Mouse (Mus musculus) left cerebral cortex, postnatal 10 days (tissue): ENCODE data around the gene Krt5. TPM values are rescaled to one million over a fixed set of nuclear protein-coding genes. Genes with fewer than 3 reads are reported as not detected.

ENCODE experiments used
- microRNA-seq: library from miRNA; unstranded; fragments of <30 nt; microRNA quantifications from one replicate; pipeline ENCODE4 v1.2.0, GENCODE M21; 2022
- total RNA-seq, 2 experiments: library from RNA; stranded (reverse); gene quantifications; 2 replicates each; pipeline ENCODE4 v1.2.3; 2021

Gene Krt5
- total RNA-seq, 2 experiments from 2014 or later: not detected

Small RNAs within 50 kb of the gene (microRNA-seq; reads per million reads assigned to microRNA genes)
- gene Gm44323 (not detected), gene Gm44342 (not detected), gene Gm44383 (not detected)

Other genes with a start within 250 kb of the Krt5 start
- gene Krt81, start 249.1 kb downstream of the Krt5 start, total RNA-seq: not detected
- not detected for gene Krt86, start 239.4 kb downstream of the Krt5 start, total RNA-seq
- gene Krt83, start 221.4 kb downstream of the Krt5 start, total RNA-seq: not detected
- gene Gm49425, start 195.6 kb downstream of the Krt5 start, total RNA-seq: not detected
- gene Krt84, start 180.1 kb downstream of the Krt5 start, total RNA-seq: not detected
- gene Krt82, start 162.2 kb downstream of the Krt5 start, total RNA-seq: not detected
- gene Krt90, start 149.9 kb downstream of the Krt5 start, total RNA-seq: not detected
- not detected for gene Krt75, start 139.0 kb downstream of the Krt5 start, total RNA-seq
- gene Gm5414, start 84.7 kb downstream of the Krt5 start, total RNA-seq: not detected
- not detected for gene Gm5478, start 65.5 kb downstream of the Krt5 start, total RNA-seq
- gene Krt6b, start 32.6 kb downstream of the Krt5 start, total RNA-seq: not detected
- not detected for gene Krt6a, start 18.6 kb downstream of the Krt5 start, total RNA-seq
- gene Krt71, start 30.2 kb upstream of the Krt5 start, total RNA-seq: not detected
- not detected for gene Krt72, start 73.6 kb upstream of the Krt5 start, total RNA-seq
- gene Krt73, start 89.4 kb upstream of the Krt5 start, total RNA-seq: 1 to 10 TPM; 1.0 to 1.6 TPM
- gene Krt2, start 105.3 kb upstream of the Krt5 start, total RNA-seq: under 1 TPM; 0.16 to 0.34 TPM
- gene Krt1, start 137.9 kb upstream of the Krt5 start, total RNA-seq: 1 to 10 TPM; 4.4 to 4.5 TPM
- 10 to 100 TPM; 13.1 to 17.9 TPM for gene Krt77, start 156.8 kb upstream of the Krt5 start, total RNA-seq
- not detected for gene Krt76, start 180.0 kb upstream of the Krt5 start, total RNA-seq
- gene Krt4, start 211.8 kb upstream of the Krt5 start, total RNA-seq: not detected
- gene Krt79, start 227.4 kb upstream of the Krt5 start, total RNA-seq: not detected
- under 1 TPM in 1 of 2 experiments, not detected in 1; 0.09 TPM for gene Krt78, start 241.4 kb upstream of the Krt5 start, total RNA-seq